Mouse (Mus musculus) intestine, embryonic 15.5 days (tissue): ENCODE results near the gene Zfp788. TPM values are rescaled to one million over a fixed set of nuclear protein-coding genes. Genes with fewer than 3 reads are reported as not detected.
A peak's percentile ranks its signal among the peaks of the same experiment; 100 is the strongest.
"Not testable (repeated sequence)": the region's sequence is repeated elsewhere in the genome, so short reads cannot be mapped to it uniquely, and the experiment has no call there.

ENCODE experiments used
- ATAC-seq: fragments of 200-750 bp; cut with Nextera tagmentation; 2 replicates; pipeline ENCODE4 v1.8.0; 2017; ENCODE audit warnings: moderate TSS enrichment, moderate library complexity
- H3K27ac ChIP-seq: fragments of 300-500 bp; sonication (generic); 2 replicates; pipeline ENCODE4 v1.5.1; 2015; ENCODE audit warnings: mild to moderate bottlenecking, inconsistent platforms
- H3K27me3 ChIP-seq: fragments of 300-500 bp; sonication (generic); replicated peaks from 2 replicates; pipeline ENCODE4 v1.6.1; 2015; ENCODE audit warnings: inconsistent platforms
- H3K36me3 ChIP-seq: fragments of 300-500 bp; sonication (generic); 2 replicates; pipeline ENCODE4 v1.6.1; 2015; ENCODE audit warnings: inconsistent platforms
- H3K4me1 ChIP-seq: fragments of 300-500 bp; sonication (generic); replicated peaks from 2 replicates; pipeline ENCODE4 v1.6.1; 2015; ENCODE audit warnings: inconsistent platforms
- H3K4me2 ChIP-seq: fragments of 300-500 bp; sonication (generic); replicated peaks from 2 replicates; pipeline ENCODE4 v1.6.1; 2015; ENCODE audit warnings: mild to moderate bottlenecking, inconsistent platforms
- H3K4me3 ChIP-seq: fragments of 300-500 bp; sonication (generic); replicated peaks from 2 replicates; pipeline ENCODE4 v1.5.1; 2015; ENCODE audit warnings: inconsistent platforms
- H3K9ac ChIP-seq: fragments of 300-500 bp; sonication (generic); 2 replicates; pipeline ENCODE4 v1.6.1; 2015; ENCODE audit warnings: inconsistent platforms
- H3K9me3 ChIP-seq: fragments of 300-500 bp; sonication (generic); 2 replicates; pipeline ENCODE4 v1.6.1; 2016; ENCODE audit warnings: inconsistent platforms
- WGBS: fragments of 180-500 bp; shearing (Covaris S2); methylation state at CpG from one replicate; pipeline ENCODE4 v1.1.7; 2015; 5-methylcytosine and 5-hydroxymethylcytosine counted together
- polyA plus RNA-seq: library from polyadenylated mRNA; unstranded; fragments of >200 nt; fragmentation: Nextera tagmentation; extraction: Ambion mirVana; gene quantifications from 2 replicates; pipeline ENCODE4 v1.2.1, GENCODE M21; 2015

Zfp788 gene
- 7.5 and 7.6 TPM in 2 replicates for polyA plus RNA-seq

DNA sequence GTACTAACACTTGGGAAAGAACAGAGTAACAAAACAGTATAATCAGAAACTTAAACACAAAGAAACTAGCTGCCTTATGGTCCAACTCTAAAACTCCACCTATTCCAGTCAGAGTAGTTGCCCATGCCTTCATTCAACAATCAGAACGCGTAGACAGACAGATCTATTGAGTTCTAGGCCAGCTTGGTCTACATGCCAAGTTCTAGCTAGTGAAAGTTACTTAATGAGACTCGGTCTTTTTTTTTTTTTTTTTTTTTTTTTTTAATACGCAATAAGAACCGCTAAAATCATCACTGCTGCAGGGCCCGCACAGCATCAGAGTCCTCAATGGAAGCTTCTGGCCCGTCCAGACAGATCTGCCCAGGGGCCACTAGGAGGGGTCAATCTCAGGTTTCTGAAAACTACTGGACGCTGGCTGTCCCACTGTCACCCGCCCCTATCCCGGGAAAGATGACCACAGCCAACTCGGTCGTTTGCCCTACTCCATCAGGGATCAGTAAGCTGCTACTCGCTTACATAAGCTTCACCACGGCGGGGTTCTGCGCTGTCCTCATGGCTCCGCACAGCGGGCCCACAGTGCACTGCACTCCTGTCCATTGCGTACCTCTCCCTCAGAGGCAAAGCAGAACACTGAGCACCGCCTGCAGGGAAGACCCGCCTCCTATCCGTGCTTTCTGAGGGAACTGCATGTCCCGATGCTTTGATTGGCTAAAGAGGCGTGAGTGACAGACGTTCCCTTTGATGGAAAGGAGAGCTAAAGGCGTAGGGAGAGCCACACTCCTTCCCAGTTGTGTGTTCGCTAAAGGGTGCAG, at the start of gene Zfp788:
Gene Zfp788 (plus strand): TSS at position 795 of the 812 bp plus-strand sequence.
- 1% methylated on average over 27 of the region's 27 CpGs for WGBS
- peak within 1 kb of the TSS; percentile 65 for H3K4me3 ChIP-seq
- no peaks in the 10 kb centered on the region for H3K27me3 ChIP-seq
- peaks cover 6% of the 10 kb centered on the region; the same call in 1 of the 2 replicates for H3K36me3 ChIP-seq
- peak; percentile 98 for ATAC-seq
- no peaks in the 10 kb centered on the region for H3K9me3 ChIP-seq
- peak within 1 kb of the TSS; percentile 62 for H3K9ac ChIP-seq
- H3K4me1 ChIP-seq, result 0 out of 2 replicates have a peak, but pooled peaks cover 3% of the 10 kb centered on the region
- H3K27ac ChIP-seq, result peak within 1 kb of the TSS; percentile 97
- H3K4me2 ChIP-seq, result peak within 1 kb of the TSS; percentile 90

DNA sequence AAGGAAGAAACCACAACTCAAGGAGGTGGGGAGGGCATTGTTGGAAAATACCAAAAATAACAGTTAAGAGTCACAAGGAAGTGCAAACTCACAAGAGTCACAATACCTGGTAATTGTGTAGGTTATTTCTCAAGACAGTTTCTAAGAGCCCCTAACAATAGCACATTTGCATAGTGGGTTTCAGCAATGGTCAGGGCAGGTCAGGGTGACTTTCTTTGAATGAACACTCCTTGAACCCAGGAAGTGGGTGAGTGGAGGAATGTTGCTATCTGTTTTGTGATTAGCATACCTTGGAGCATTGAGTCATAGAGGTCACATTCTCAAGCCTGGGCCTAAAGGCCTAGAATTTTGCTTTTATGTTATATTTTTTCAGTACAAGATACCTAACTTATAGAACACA, 45.2 kb upstream of the Zfp788 start:
- H3K9me3 ChIP-seq, H3K27me3 ChIP-seq, H3K4me1 ChIP-seq, H3K27ac ChIP-seq, H3K9ac ChIP-seq, H3K4me3 ChIP-seq, H3K36me3 ChIP-seq, ATAC-seq, H3K4me2 ChIP-seq: not testable (repeated sequence)

DNA sequence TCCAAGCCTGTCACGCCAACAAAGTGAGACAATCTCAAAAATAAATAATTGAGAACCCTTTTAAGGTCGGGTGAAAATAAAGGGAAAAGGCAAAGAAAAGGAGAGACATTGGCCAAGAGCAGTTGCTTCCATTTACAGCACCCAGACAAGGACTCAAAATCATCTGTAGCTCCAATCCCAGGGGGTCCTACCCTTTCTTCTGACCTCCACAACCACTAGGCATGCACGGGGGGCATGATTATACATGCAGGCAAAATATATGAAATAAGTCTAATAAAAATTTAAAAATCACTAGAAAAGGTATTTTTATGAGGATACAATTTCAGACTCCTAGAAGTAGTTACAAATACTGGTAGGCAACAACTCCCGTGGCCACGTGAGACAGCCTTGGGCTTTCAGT, 34.4 kb upstream of the Zfp788 start:
- Histone ChIP-seq H3K4me3 (peak overlapping the region; percentile 61), H3K4me2 (peak overlapping the region; percentile 74), H3K27ac (no peak overlapping the region), H3K27me3 (no peaks in the 10 kb centered on the region), H3K9ac (peak overlapping the region; percentile 64), H3K9me3 (no peaks in the 10 kb centered on the region), H3K36me3 (no peaks in the 10 kb centered on the region), H3K4me1 (no peaks in the 10 kb centered on the region)
- WGBS, result 45% methylated on average over 5 of the region's 5 CpGs
- peak; percentile 23 for ATAC-seq

DNA sequence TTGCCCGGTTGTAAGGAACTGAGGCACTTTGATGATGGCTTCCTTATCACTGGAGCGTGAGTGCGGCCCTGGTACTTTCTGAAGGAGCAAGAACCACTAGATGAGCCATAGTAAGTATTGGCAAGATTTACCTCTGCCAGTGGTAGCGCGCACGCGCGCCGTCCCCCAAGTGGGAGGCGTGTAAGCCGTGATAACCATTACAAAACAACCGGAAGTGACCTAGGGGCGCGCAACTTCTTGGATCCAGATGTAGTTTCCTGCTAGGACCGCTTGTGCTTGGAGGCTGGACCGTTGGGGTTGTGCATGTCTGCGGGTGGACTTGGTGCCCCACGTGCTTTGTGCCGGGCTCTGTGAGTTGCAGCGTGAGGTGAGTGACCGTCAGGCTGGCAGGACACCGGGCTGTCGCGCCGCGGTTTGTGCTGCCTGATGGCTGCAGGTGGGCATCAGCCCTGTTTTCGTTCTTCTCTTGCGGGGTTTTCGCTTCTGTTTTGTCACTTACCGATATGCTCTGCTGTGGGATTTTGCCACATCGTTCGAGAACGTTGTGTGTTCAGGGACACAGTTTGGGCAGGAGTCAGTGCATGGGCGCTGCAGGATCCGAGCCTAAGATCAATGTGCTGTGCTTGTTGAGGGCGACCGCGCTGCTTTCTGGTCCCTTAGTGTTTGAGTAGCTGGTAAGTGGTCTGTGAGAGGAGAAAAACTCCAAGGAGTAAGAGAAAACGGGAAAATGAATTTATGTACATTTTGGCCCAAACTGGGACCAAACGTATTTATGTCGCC, 33.8 kb upstream of the Zfp788 start, which contains the start of gene 2610021A01Rik:
Gene 2610021A01Rik (plus strand): TSS at position 197 of the 780 bp plus-strand sequence.
- ATAC-seq, result peak; percentile 99
- Histone ChIP-seq H3K27ac (peak within 1 kb of the TSS; percentile 54), H3K27me3 (no peaks in the 10 kb centered on the region), H3K4me2 (peak within 1 kb of the TSS; percentile 74), H3K9me3 (no peaks in the 10 kb centered on the region), H3K4me3 (peak within 1 kb of the TSS; percentile 61), H3K36me3 (no peaks in the 10 kb centered on the region), H3K9ac (peak within 1 kb of the TSS; percentile 64), H3K4me1 (no peaks in the 10 kb centered on the region)
- WGBS, result under 1% methylated on average over 41 of the region's 41 CpGs

DNA sequence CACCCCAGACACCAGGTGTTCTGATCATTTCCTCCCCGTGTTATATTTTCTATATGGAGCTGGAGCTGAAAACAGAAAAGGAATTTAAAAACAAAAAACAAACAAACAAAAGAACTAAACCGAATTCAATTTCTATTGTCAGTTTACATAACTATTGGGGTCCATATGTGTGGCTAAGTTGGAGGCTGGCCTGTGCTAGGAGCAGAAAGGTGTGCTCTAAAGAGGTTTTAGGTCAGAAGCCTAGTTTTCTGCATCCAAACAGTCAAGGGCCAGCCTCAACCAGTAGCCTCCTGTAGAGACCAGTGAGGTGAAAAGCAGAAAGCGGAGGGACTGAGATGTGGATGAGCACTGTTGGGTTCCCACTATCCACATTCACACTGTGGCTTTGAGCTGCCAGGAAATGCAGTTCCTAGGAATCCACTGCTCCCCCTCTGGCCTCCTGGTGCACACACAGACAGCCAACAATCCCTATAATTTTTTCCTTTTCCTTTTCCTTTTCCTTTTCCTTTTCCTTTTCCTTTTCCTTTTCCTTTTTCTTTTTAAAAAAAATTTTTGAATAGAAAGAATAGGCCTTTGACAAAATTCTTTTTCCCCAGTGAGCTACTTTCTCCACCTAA, 33.0 kb upstream of the Zfp788 start:
- Histone ChIP-seq H3K9ac (peak overlapping the region; percentile 64), H3K36me3 (no peaks in the 10 kb centered on the region), H3K27ac (no peak overlapping the region), H3K4me1 (no peaks in the 10 kb centered on the region), H3K4me2 (peak overlapping the region; percentile 74), H3K27me3 (no peaks in the 10 kb centered on the region), H3K9me3 (no peaks in the 10 kb centered on the region), H3K4me3 (peak overlapping the region; percentile 61)
- 15% methylated on average over 3 of the region's 3 CpGs for WGBS
- peak; percentile 46; the same call in 1 of the 2 replicates for ATAC-seq

DNA sequence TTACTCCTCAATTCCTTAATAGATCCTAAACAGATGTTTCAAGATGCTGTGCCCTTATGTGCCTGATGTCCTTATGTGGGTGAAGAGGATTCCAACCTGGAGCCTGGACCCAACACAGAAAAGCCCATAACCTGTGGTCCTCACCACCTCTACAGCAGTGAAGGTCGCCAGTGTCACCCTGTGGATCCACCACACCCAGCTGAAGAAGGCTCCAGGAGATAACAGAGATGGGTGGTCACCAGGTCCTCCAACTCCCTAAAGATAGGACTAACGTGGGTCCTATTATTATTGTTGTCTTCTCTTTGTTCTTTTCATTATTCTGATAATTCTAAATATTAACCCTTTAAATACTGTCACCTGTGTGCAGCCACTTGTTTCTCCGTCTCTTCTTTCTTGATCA, 21.3 kb upstream of the Zfp788 start:
- H3K9me3 ChIP-seq, result no peaks in the 10 kb centered on the region
- no peaks in the 10 kb centered on the region for H3K27me3 ChIP-seq
- 89% methylated on average over 3 of the region's 3 CpGs for WGBS

DNA sequence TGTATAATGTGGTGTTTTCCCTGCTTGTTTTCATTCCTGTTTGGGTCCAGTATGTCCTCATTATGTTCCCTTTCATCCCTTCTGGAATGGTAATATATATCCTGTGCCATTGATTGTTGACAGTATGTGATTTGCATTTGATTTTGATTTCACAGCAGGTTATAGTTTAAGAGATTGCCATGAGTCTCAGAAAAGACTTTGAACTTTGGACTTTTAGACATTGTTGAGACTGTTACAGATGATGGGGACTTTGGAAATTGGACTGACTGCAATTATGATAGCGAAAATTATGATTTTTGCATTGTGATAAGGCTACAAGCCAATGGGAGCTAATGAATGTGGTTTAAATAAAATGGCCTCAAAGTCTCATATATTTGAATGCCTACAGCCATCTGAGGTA, 16.8 kb upstream of the Zfp788 start:
- 89% methylated on average over 1 of the region's 1 CpGs for WGBS
- H3K4me3 ChIP-seq, ATAC-seq, H3K27ac ChIP-seq, H3K4me1 ChIP-seq, H3K9ac ChIP-seq, H3K9me3 ChIP-seq, H3K36me3 ChIP-seq, H3K4me2 ChIP-seq, H3K27me3 ChIP-seq: not testable (repeated sequence)

More for the DNA sequence above, 21.3 kb upstream of the Zfp788 start:
- Histone ChIP-seq H3K4me1 (no peaks in the 10 kb centered on the region), H3K36me3 (peaks cover 3% of the 10 kb centered on the region; the same call in 1 of the 2 replicates), H3K4me3 (no peak overlapping the region), H3K9ac (no peak overlapping the region), H3K4me2 (no peak overlapping the region), H3K27ac (no peak overlapping the region)
- no peak for ATAC-seq

DNA sequence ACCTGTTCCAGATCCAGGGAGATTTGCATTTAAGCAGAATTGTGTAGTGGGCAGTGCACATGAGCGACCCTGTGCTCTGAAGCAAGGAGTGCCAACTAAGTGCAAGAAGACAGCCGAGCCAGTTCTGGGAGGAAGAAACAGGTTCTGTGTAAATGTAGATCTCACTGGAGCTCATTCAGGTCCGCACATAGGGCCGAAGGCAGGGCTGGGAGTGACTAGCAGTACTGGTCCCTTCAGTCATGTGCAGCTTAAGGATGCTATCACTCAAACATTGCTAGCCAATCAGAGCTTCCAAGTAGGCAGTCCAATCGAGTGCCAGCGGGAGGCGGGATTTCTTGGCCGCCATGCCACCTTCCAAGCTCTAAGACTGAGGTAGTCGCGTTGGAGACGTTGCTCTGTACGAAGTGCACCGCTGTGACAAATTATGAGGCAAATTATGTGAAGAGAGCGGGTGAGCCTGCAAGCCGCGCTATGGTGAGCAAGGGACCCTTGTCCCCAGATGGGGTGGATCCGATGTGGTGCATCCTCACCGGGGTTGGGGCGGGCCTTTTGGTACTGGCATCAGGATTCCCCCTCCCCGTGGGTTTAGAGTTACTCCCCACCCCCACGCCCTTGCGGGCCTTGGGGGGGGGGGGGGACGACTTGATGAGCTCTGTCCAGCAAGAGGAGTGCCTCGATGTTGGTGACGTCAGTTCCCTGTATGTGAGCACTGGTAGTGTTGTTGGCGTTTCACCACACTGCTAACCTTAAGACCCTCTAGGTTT, 400 bp downstream of the Zfp788 start:
- H3K9me3 ChIP-seq, result no peaks in the 10 kb centered on the region
- peaks cover 7% of the 10 kb centered on the region for H3K36me3 ChIP-seq
- WGBS, result under 1% methylated on average over 26 of the region's 26 CpGs
- peak overlapping the region; percentile 97 for H3K27ac ChIP-seq
- H3K4me3 ChIP-seq, result peak overlapping the region; percentile 65
- no peaks in the 10 kb centered on the region for H3K27me3 ChIP-seq
- H3K9ac ChIP-seq, result peak overlapping the region; percentile 62
- H3K4me1 ChIP-seq, result 0 out of 2 replicates have a peak, but pooled peaks cover 3% of the 10 kb centered on the region
- H3K4me2 ChIP-seq, result peak overlapping the region; percentile 90
- ATAC-seq, result peak; percentile 98

DNA sequence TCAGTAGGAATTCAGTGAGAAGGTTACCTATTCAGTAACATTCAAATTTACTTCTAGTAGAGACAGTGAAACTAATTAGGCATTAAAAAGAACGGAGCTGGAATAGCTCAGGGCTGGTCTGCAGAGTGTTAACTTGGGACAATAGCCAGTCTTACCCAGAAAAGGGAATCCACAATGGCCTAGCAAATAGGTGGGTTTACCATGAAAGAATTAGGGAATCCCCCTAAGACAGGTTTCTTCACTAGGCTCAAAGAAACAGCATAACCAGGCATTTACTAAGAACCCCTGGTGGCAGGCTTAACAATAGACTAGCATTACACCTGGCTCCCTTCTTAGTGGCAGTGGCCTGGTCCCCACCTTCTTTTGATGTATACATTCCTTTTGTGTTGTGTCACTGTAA, 41.3 kb downstream of the Zfp788 start:
- H3K27ac ChIP-seq, H3K9me3 ChIP-seq, H3K4me2 ChIP-seq, H3K9ac ChIP-seq, H3K4me1 ChIP-seq, ATAC-seq, H3K4me3 ChIP-seq, H3K27me3 ChIP-seq, H3K36me3 ChIP-seq: not testable (repeated sequence)
- 52% methylated on average over 1 of the region's 1 CpGs for WGBS
